Mouse (Mus musculus) urinary bladder, postnatal 10 days (tissue): ENCODE results near the gene Cx3cl1.

ENCODE experiments used
- DNase-seq: peaks from one replicate; pipeline ENCODE4 v3.0.0; 2022; ENCODE audit warnings: low spot score

The Cx3cl1 gene

GRCm38 (mm10) chr8:94801293-94802095 lies 29.7 kb downstream of the Cx3cl1 start:
- DNase-seq, result no peak

GRCm38 (mm10) chr8:94802375-94802774 lies 30.6 kb downstream of the Cx3cl1 start:
- no peak for DNase-seq

DNA sequence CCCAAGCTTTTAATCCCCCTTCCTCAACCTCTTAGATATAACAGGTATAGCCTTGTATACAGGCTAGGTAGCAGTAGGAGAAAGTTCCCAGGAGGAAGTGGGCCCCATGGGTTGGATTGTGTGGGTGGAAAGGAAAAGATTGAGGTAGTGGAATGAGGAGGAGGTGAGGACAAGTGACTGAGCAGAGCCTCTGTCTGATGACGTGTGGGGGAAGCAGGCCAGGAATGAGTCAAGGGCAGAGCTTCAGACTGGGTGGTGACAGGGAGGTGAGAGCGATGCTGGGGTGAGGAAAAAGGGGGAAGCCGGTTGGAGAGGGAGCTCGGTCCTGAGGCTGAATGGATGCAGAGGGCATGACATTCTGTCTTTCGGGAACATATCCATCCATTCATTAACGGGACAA lies 31.7 kb downstream of the Cx3cl1 start:
- DNase-seq, result no peak

DNA sequence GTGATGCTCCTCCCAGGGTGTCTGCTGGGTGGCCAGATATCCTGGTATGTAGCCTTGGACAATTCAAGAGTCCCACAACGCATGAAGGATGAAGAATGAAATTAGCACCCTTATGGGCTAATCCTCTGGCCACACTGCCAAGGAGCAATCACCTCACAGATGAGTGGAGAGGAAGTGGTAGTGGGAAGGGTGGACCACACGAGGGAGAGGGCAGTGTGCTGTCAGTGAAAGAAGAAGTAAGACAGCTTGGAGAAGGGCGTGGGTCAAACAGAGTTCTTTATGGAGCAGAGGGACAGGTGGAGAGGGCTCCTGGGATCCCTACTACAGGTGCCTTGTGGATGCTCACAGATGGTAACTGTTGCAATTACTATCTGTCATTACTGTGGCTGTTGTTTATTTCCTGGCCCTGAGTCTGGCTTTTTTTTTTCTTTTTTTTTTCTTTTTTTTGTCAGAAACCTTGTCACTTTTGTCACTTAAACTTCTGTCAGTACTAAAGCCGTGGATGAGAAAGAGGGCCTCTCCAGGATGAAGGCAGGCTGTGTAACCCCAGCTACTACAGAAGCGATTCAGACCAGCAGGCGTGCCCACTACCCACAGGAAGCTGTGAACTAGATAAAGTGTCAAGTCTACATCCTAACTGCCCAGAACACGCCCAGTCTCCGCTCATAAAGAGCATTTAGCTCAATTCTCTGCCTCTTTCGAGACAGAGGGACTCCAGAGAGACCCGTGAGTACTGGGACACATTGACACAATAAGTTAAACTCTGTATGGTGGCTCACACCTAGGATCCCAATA lies 32.9 kb downstream of the Cx3cl1 start:
- DNase-seq, result no peak

GRCm38 (mm10) chr8:94805811-94806210 lies 34.0 kb downstream of the Cx3cl1 start:
- DNase-seq, result no peak

DNA sequence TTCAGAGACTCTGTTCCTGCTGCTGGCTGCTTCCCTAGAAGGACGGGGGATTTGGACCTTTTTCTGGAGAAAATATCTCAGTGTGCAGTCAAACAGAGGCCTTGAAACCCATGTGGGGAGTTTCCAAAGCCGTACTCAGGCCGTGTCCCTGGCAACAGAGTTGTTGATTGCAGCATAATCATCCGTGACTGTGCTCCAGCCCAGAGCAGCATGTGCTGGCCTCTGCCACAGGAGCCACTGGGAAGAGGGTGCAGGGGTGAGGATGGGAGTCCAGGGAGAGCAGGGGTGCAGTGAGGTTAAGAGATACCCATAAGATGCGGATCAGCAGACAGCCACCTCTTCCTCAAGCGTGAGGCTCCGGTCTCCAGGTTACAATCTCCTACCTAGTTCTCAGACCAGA lies 35.7 kb downstream of the Cx3cl1 start:
- no peak for DNase-seq

DNA sequence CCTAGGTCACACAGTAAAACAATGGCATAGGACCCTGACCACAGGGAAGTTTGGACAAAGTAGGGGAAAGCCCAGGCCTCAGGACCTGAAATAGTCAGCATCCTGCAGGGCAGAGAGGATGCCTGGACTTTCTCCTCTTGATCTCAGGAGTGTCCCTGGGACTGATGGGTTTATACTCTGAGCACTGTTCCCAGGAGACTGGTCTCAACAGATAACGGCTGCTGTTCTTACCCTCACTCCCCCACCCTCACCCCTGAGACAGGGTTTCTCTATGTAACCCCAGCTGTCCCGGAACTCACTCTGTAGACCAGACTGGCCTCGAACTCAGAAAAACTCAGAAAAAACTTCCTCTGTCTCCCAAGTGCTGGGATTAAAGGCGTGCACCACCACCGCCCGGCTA lies 36.6 kb downstream of the Cx3cl1 start:
- DNase-seq, result no peak

- no peak for DNase-seq
Observed at GRCm38 (mm10) chr8:94810153-94810552, 38.3 kb downstream of the Cx3cl1 start, which contains the start of gene Ccl17. Gene Ccl17, plus strand, starts transcription at chr8:94810453.

DNA sequence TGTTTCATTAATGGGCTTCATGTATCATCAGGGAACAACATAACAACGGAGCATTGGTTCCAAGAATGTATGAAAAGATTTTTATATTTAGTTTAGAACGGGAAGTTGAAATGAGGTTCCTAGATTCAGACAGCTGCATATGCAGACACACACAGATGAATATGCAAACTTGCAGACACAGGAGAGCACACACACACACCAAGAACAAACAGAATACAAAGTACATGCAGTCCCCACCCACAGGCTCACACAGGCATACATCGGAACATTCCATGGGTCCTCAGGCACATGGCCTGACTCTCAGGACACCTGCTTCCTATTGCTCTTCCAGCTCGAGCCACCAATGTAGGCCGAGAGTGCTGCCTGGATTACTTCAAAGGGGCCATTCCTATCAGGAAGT lies 39.0 kb downstream of the Cx3cl1 start:
- no peak for DNase-seq

DNA sequence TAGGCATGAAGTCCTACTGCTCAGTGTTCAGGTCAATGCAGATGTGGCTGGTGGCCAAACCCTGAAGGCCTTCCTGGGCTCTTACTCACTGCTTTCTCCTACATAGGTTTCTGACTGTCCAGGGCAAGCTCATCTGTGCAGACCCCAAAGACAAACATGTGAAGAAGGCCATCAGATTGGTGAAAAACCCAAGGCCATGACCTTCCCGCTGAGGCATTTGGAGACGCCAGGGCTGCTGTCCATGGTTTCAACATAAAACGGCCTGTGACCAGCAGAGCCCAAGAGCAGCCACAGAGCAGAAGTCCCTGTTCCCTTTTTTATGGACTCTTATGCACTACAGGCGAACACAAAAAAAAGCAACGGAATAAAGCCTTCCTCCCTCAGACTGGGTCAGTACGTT lies 39.8 kb downstream of the Cx3cl1 start:
- DNase-seq, result no peak

- no peak for DNase-seq
Observed at GRCm38 (mm10) chr8:94812645-94813098, 40.9 kb downstream of the Cx3cl1 start.

DNA sequence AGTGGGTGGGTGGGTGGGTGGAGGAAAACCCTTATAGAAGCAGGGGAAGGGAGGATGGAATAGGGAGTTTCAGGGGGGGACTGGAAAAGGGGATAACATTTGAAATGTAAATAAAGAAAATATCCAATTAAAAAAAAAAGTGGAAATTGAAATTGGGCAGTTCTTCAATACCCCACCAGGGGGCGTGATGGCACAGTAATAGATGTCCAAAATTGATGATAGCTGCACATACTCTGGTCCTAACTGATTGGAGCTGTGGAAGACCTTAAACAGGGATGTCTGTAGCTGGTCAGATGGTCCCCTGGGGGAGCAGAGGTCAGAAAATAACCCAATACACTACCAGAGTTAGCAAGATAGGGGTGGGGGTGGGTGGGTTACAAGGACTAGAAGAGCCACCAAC lies 42.7 kb downstream of the Cx3cl1 start:
- DNase-seq, result no peak

DNA sequence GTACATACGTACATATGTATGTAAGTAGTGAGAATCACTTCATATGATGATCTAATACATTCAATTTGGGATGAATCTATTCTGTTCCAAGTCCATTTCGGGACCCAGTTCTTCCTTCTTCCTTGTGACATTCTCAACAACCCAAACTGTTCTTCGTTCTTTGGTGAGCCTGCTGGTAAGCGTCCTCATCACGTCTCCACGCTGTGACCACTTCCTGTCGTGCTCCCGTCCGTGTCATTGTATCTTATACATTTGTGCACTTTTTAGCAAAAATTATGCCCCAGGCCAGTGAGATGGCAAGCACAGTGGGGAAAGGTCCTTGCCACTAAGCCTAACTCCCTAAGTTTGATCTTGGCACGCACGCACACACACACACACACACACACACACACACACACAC lies 46.1 kb downstream of the Cx3cl1 start:
- DNase-seq, result no peak

DNA sequence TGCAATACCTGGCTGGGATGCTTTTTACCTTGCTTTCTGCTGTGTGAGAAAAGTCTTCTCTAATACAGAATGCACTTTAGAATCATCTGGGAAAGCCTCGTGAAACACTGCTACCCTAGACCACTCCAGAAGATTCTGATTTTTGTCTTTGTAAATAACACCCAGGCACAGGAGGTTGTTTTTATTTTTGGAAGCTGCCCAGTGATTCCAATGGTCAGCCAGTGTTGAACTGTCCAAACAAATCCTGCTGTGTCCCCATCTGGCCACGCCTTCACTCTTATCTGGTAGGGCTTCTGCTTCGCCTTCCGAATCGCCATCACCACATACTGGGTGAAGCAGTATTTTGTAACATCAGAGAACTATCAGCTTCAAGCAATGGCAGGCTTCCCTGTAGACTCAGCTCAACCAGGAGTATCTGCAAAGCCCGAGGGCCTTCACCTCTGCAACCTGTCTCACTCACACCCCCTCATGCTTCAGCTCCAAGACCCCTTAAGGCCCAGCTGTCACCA lies 47.9 kb downstream of the Cx3cl1 start:
- no peak for DNase-seq

DNA sequence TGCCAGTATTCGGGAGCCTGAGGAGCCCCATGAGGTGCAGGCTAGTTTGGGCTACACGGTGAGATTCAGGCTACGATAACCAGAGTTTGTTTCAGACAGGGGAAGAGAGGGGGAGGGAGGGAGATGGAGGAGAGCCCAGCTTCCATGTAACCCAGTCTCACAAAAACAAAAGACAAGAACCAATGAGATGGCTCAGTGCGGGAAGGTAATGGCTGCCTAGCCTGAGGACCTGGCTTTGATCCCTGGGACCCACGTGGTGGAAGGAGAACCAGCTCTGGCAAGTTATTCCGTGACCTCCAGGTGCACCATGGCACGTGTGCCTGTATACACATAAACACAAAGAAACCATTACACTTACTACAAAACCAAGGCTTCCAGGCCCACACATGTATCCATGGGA lies 48.7 kb downstream of the Cx3cl1 start:
- no peak for DNase-seq

DNA sequence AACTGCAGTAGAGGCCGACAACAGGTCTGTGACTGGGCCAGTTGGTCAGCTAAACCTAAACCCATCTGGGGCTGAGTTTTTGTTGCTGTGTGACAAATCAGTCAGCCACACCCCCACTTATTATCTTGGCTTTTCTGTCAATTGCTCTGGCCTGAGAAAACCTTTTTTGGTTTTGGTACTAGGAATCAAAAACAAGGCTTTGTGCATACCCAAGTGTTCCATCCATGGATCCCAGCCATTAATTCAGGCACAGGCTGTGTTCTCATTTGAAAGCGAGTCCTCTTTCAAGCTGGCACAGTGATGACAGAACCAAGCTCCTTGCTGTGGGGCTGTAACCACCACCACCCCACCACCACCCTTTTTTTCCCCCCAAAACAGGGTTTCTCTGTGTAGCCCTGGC lies 49.6 kb downstream of the Cx3cl1 start:
- DNase-seq, result no peak

- DNase-seq, result no peak
Observed at GRCm38 (mm10) chr8:94822637-94823560, 51.1 kb downstream of the Cx3cl1 start.

DNA sequence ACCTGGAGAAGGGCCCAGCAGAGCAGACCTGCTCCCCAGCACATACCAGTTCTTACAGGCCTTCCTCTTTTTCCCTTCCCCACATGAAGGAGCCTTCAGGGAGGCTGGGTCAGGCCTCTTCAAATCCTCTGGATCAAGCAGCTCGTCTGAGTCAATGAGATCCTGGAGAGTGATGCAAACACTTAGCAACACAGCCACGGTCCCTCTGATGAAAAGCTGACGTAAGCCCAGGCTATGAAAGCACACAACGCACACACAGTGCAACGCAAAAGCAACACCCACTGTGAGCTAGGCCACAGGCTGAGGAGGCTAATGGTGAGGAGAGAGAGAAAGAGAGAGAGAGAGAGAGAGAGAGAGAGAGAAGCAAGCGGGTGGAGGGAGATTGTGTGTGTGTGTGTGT lies 53.4 kb downstream of the Cx3cl1 start:
- DNase-seq, result no peak

DNA sequence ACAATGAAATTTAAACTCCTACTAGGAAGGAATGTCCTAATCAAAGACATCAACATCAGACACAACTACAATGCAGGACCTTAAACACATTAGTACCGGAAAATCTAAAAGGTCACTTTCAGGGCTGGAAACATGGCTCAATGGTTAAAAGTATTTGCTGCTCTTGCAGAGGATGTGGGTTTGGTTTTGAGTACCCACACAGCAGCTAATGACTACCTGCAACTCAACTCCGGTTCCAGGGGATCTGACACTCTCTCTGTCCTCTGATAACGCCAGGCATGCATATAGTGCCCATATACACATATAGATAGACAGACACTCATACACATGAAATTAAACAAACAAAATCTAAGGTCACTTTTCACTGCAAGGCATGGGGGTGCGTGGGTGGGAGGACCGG lies 54.4 kb downstream of the Cx3cl1 start:
- no peak for DNase-seq

DNA sequence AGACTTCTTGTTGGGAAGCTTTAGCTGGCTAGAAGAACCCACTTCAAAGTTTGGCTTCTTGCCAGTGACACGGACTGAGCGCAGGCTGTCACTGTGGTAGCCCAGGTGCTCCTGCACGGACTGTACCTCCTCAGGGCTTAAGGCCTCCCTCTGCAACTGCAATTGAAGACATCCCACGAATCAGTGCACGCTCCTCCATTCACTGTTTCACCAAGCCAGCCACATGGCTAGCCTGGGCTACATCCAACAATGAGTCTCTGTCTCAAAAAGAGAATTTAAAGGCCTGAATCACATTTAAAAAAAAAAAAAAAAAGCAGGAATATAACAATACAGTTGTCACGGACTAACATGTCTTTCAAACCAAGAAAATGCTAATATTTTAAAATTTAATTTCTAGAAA lies 56.5 kb downstream of the Cx3cl1 start:
- DNase-seq, result no peak
